Mouse (Mus musculus) lung, adult 18-20 months (tissue): ENCODE data around the gene Pbx4.
A peak's percentile ranks its signal among the peaks of the same experiment; 100 is the strongest.

ENCODE experiments used
- DNase-seq, 2 experiments: peaks; one replicate each; pipeline ENCODE4 v3.0.0; 2022; ENCODE audit warnings: mixed read lengths in 2 of 2

The Pbx4 gene

DNA sequence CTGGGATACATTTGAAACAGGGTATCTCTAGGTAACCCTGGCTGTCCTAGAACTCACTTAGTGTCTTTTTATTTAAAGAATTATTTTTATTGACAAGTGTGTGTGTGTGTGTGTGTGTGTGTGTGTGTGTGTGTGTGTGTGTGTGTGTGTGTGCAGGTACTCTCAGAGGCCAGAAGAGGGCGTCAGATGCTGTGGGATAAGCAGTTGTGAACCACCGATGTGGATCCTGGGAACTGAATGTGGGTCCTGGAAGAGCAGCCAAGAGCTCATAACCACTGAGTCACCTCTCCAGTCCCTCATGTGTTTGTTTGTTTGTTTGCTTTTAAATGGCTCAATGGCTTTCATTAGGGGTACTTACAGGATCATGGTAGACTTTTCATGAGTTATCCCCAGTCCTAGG lies 17.4 kb upstream of the Pbx4 start:
- DNase-seq: no peak

DNA sequence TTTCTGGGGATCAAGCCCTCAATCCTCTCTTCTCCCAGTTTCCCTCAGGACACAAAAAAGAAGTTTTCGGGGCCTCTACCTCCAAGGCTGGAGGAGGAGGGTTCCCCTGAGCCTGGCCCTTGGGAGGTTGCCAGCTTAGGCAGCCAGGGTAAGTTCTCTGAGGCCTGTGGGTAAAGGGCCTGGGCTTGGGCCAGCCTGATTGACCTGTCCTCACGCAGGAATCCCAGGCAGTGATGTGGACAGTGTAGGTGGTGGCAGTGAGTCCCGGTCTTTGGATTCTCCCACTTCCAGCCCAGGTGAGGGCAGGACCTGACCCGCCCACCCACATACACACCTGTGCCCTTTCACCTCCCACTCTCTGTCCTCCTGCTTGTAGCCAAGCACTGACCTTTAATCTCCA lies 16.9 kb upstream of the Pbx4 start:
- DNase-seq: no peak

DNA sequence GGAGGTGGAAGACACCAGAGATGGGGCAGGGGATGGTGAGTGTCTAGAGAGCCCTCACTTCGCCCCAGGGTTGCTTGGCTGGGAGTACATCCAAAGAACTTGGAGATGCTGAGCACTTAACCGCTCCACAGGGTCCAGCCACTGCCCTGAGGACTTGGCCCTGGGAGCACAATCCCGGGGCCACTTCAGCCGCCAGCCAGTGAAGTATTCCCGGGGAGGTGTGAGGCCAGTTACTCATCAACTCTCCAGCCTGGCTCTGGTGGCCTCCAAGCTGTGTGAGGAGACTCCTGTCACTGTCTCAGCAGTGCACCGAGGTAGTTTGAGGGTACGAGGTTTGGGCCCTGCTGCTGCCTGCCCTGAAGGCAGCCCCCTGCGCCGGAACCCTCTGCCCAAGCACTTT lies 11.8 kb upstream of the Pbx4 start:
- DNase-seq: no peak

DNA sequence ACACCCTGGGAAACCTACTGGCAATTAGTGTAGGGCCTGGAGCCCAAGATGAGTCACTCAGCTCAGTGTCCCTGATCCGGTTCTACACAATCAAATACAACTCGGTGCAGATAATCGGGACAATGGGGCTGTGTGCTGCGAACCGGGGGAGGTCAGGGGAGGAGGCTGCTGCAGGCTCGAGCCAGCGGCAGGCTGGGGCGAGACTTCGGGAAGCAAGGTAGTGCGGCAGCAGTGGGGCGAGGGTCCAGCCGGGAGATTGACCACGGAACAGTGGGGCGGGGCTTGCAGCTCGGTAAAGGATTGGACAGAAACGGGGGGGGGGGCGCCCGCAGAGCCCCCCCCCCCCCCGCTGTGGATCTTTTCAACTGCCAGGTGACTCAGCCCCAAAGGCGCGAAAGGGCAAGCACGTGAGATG lies 10.3 kb upstream of the Pbx4 start:
- peak in 1 of 2 experiments; percentile 19 for DNase-seq

DNA sequence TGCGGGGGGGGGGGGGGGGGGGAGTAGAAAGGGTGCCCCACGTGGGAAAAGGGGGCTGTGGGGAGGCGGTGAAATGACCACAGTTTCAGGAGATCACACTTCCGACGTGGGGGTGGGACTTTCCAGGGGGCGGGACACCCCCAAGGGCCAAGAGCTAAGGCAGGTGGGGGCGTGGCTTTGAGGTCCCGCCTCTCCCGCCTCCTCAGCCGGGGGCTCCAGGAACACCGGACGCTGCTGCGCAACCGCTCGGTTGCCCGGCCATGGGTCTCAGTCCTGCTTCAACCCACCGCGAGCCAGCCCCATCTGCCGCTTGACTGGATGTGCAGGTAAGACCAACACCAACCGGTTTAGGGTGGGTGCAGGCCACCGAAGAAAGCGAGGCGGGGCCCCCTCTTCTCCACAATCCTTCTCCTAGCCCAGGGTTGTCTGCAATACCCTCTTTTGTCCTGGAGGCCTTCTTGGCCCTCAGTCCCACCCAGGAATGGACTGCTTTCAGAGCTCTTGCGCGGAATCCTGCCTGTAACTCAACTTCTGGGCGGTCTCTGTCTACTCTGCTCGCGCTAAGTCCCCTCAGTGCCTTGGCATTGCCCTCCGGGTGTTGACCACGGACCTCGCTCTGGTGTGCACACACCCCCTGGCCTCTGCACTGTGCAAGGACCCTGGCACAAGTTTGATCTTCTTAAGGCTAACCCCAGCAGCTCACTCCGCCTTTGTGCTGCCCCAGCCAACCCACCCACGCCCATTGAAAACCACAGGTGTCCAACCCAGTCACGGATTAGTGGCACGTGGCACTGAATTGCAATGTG lies 9.7 kb upstream of the Pbx4 start, which contains the start of gene Lpar2:
Gene Lpar2, plus strand, starts transcription at position 44 of the 806 bp plus-strand sequence.
- peak; percentile 78 to 80 for DNase-seq

DNA sequence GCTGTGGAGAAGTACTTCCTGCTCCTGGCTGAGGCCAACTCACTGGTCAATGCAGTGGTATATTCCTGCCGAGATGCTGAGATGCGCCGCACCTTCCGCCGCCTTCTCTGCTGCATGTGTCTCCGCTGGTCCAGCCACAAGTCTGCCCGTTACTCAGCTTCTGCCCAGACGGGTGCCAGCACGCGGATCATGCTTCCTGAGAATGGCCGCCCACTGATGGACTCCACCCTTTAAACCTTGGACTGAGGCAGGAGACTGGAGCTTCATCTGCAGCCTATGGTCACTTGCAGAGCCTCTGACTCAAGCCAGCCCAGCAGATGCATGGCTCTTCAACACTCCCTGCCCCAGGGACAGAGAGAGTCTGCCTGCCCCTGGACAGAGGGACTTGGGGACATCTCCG lies 5.9 kb upstream of the Pbx4 start:
- no peak for DNase-seq

DNA sequence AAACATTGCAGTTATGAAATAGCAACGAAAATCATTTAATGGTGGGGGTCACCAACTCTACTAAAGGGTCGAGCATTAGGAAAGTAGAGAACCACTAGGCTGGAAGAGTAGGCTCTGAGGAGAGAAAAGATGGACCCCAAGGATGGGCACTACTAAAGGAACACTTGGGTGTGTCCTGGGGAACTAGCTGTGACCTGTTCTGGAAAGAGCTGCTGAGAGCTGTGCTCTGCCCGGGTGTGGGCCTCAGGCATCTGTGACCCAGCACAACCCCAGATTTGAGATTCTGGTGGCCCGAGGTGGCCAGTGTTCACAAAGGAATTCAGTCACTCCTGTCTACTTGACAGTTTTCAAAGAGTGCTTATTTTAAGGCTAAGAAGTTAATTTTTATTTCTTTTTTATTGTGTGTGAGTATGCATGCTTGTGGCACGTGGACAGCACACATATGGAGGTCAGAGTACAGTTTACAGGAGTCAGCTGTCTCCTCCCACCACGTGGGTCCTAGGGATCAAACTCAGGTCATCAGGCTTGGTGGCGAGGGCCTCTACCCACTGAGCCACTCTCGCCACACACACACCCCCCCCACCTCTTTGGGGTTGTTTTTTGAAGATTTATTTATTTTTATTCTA lies 4.9 kb downstream of the Pbx4 start:
- no peak for DNase-seq

DNA sequence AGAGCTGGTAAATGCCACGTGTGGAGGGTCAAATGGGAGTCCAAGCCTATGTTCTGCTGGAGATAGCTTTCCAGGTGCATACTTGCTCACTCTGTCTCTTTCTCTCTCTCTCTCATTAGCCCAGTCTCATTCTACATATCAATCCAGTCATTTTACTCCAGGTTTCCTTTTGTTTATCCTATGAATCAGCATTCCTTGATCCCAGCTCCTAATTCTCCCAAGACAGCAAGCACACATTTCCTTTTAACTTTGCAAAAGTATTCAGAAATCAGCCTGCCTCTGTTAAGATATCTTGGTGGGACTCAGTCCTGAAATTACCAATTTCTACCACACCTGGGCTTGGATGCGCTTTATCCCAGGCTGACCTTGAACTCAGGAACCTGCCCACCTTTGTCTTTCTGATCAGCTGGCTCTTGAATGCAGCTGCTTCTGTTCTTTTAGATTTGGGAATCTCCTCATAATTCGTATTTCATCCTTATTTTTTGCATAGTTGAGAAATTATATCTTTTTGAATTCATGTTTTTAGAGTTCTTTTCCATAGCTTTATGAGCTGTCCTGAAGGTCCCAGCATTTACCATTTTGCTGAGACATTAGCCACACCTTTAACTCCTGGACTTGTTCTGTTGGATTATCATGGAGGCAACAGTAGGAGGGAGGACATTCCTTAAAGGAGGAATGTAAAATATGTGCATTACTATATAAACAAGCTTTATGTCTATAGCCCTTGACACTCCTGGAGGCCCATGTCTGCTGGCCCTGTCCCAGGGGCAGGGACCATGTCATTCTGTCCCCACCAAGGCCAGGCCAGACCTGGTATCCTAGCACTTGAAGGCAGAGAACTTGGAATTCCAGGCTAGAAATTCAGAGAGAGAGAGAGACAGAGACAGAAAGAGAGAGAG lies 15.1 kb downstream of the Pbx4 start:
- DNase-seq: no peak

DNA sequence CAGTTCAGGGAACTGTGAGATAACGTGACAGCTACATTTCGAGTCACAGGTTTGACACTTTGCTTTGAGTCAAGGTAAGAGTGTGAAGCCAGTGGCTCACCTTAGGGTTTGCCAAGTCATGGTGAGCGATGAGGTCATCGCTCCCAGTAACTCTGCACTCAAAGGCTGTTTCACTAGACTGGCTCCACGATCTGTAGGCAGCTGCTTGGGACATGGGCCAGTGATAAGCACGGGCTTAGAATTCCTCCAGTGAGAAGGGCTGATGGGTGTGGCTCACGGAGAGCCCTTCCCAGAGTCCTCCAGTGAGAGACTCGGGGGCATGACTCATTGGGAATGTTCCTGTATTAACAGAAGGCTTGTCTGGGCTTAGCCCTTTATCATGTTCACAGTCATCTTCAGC lies 16.7 kb downstream of the Pbx4 start:
- DNase-seq: peak; percentile 78 to 81

DNA sequence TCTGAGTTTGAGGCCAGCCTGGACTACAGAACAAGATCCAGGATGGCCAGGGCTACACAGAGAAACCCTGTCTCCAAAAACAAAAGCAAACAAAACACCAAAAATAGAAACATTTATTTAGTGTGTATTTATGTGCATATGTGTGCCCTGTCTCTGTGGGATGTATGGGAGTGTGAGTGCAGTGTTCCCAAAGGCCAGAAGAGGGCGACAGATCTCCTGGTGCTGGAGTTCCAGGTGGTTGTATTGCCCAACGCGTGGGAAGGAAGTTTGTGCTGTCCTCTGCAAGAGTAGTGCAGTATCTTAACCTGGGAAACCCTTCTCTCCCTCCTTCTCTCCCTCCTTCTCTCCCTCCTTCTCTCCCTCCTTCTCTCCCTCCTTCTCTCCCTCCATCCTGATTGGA lies 17.6 kb downstream of the Pbx4 start:
- no peak for DNase-seq

DNA sequence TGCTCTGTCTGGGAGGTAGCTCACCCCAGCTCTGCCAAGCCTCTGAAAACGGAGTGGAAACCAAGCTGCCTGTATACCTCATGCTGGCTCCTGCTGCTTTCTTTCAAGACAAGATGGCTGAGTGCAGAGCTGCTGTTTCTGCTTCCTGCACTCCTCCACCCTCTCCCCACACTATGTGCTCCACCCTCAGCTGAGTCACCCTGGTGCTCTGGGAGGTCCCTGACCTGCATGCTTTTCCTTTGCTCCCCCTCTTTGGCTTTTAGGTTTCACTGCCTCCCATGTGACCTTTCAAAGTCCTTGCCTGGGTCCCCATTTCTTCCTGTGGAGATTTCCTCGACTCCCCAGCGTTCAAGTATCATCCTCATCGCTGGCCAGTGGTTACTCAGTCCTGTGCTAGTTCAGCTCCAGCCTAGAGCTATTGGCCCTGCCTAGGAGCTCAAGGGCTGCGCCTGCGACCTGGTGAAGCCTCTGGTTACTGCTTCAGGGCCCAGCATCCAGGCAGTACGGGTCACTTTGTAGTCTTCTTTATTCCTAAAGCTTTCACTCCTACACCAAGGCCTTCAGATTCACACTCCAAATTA lies 18.7 kb downstream of the Pbx4 start:
- DNase-seq: no peak

DNA sequence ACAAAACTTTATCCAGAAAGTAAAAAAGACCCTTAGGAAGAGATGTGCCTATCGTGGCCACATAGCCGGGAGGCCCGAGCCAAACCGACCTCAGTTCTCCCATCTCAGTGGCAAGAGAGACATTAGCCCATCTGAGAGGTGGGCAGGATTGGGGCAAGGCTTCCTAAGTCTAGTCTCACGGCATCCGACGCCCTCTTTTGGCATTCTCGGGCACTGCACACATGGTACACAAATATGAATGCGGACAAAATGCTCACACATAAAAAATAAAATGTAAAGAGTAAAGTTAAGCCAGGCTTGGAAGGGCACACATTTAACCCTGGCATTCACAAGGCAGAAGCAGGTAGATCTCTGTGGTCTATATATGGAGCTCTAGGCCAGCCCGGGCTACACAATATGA lies 21.6 kb downstream of the Pbx4 start:
- no peak for DNase-seq

DNA sequence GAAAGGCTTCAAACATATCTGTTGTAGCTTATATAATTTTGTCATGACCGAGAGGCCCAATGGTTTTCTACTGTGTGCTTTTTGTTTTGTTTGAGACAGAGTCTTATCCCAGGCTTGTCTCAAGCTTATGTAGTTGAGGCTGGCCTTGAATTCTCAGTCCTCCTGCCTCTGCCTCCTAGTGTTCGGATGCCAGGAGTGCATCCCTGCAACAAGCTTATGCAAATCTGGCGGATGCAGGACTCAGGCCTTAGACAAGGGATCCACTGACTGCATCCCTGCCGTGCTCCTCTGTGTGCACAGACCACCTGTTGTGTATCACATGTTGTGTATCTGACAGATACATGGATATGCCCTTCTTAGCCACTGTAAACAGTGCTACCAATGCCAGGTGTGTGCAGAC lies 28.5 kb downstream of the Pbx4 start:
- DNase-seq: no peak

DNA sequence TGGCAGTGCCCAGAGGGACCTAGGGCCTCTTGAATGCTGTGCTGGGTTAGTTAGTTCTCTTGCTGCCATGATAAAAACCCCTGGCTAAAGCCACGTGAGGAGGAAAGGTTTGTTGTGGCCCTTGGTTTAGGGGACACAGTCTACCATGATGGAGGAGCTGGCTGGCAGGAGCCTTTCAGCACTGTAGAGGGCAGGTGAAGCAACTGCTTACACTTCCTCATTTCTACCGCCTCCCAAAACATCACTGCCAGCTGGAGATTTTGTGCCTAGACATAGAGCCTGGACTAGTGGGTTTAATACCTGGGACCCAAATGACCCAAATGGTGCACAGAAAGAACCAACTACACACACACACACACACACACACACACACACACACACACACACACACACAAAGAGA lies 29.0 kb downstream of the Pbx4 start:
- no peak for DNase-seq

DNA sequence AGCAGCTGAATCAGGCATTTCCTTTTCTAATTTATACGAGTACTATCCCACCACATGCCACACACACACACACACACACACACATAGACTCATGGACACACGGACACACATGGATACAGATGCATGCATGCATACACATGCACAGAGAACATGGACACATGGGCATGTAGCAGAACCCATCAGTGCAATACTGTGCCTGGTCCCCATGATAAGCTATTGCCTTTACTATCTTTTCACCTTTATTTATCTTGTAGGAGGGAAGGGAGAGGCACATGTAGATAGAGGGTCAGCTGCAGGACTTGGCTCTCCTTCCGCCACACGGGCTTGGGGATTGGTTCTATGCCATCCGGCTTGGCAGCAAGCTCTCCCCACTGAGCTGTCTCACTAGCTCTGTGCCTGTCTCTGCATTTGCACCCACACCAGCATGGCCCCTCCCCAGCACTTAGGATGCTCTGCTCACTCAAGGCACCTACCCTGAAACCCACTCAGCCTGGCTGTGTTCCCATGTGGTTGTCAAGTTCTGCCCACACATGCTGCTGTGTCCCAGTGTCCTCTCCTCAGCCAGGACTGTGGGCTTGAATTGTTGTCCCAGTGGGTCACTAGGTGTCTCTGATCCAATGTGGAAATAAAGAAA lies 31.2 kb downstream of the Pbx4 start:
- DNase-seq: no peak

DNA sequence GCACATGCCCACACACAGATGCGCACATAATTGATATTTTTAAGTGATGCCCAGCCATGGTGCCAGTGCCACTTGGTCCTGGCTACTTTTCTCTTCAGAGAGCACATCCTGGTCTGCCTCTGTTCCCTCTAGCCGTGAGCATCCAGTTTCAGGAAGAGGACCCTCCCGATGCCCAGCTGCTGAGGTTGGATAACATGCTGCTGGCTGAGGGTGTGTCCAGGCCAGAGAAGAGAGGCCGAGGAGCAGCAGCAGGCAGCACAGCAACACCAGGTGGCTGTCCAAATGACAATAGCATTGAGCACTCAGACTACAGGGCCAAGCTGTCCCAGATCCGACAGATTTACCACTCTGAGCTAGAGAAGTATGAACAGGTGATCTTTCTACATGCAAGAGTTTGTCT lies 31.9 kb downstream of the Pbx4 start:
- no peak for DNase-seq

DNA sequence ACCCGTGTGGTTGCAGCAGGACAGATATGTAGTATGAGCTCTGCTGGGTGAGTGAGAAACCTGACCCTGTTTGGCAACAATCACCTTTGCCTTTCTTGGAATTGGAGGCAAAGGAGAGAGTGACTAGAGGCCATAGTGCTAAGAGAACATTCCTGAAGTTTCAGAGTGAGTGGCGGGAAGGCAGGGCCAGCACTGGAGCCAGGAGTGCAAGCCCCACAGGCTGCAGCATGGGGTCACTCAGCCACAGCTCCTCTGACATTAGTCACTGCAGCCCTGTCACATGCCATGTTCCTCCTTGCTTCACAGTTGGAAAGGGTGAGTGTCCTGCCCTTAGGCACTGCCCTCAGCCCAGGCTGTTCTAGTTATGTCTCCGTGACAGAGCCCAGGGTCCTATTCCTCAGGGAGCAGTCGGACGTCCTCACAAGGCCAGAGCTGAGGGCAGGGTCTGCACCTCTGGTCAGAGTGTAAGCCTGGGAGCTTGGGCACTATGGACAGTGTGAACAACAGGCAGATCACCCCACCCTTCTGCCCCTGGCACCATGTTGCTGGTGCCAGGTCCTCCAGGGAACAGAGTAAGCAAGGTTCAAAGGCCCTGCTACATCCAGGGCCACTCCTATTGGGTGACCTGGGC lies 35.5 kb downstream of the Pbx4 start:
- DNase-seq: no peak

DNA sequence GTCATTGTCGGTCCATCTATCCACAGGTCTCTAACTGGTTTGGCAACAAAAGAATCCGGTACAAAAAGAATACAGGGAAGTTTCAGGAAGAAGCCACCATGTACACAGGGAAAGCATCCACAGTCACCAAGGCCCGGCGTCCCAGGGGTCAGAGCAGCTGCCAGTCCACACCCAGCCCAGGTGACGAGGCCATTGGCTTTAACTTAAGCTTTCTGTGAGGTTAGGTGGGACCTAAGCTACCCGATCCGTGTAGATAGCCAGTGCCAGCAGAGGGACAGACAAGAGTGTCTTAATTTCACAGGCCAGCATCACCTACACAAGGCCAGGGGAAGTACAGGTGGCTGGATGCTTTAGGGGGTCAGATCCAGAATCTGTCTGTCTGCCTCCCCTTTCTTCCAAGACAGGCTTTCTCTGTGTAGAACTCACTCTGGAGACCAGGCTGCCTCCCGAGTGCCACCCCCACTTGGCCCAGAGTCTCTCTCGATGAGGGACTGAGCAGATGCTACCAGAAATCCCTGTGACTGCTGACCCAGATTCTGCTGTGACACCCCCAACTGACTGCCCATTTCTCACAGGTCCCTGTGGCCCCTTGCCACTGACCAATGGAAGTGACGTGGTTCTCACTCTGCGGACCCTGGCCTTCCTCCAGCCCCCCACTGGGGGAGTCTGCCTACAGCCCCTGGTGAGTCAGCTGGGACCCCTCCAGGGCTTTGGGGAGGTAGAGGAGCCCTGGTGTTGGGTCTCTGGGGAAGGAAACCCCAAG lies 37.9 kb downstream of the Pbx4 start:
- DNase-seq: no peak

DNA sequence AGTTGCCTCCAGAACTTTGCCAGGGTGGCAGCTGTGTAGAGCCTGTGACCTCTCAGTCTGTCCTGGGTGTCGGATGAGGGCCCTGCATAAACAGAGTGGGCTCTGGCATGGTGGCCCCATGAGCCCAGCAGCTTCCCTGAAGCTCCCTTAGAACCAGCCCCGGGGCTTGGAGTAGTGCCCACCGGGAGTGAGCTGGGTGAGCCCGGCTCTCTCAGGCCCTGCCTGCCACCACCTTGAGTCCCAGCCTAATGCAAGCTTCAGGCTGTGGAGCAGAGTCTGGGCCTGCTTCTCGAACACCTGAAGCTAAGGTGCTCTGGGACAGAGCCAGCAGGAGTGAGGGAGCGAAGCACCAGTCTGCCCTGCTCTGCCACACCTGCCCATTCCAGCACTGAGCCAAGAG lies 38.6 kb downstream of the Pbx4 start:
- DNase-seq: no peak

DNA sequence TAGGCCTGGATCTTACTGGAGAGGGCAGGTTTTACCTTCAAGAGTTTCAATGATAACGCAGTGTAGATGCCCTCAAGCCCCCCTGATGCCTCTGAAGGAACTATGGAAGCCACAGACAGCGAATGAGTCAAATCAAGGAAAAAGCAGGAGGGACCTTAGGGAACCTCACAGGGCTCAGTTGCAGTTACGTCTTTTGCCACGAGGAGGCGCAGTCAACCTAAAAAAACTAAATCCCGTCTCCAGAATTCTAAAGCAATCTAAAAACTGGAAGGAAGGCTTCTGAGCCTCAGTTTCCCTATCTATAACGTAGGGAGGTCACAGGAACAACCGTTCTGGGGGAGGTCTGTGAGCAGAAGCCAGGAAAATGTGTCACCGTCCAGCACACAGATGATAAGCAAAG lies 41.9 kb downstream of the Pbx4 start:
- peak; percentile 44 to 58 for DNase-seq

DNA sequence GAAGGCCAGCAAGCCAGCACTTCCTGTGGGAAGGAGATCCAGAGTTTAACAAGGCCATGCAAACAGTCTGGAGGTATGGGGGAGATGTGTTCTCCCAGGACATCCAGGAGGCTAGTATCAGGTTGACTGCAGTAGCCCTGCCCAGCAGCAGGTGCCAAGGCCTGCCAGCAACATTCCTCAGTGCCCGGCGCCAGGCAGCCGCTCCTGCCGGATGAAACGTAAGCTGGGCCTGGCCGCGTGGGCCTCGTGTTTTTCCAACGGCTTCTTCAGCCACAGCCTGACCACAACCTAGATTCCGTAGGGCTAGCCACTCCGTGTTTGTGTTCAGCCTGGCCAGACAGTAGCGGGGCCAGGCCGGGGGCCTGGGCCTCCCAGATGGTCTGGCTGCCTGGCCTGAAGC lies 42.4 kb downstream of the Pbx4 start:
- DNase-seq: no peak
